Mouse (Mus musculus): ENCODE results near the gene Lima1.

Gene Lima1

GRCm38 (mm10) chr15:99772925-99773324, 102.3 kb downstream of the Lima1 start:
- ChIA-PET CTCF (interaction anchor here in 2 of 4 experiments (1.3 to 1.5 kb wide), 2 partner anchors 47 to 94 kb away, joined by 3 read pairs; partner anchors contain the start of gene Cox14 (in 1 of the 2)), POLR2A (interaction anchor here in 1 of 4 experiments (0.6 to 1.0 kb wide), 3 partner anchors 13 to 49 kb away, joined by 3 to 4 read pairs (median 3); no protein-coding TSS in a partner anchor)

- ChIA-PET POLR2A (interaction anchor here in 1 of 4 experiments (0.6 kb wide), 1 partner anchor 19 kb away, joined by 4 read pairs; no protein-coding TSS in a partner anchor), CTCF (interaction anchor here in 1 of 4 experiments (1.3 kb wide), 1 partner anchor 47 kb away, joined by 3 read pairs; the partner anchor contains the start of gene Cox14)
These were observed 102.6 kb downstream of the Lima1 start, which contains the start of gene Cers5 for GRCm38 (mm10) chr15:99772881-99772924. TSS of gene Cers5 (minus strand) at chr15:99772885.

GRCm38 (mm10) chr15:99772277-99772880, 102.9 kb downstream of the Lima1 start:
- CTCF ChIA-PET = interaction anchor here in 3 of 4 experiments (0.6 to 2.5 kb wide), 5 partner anchors 47 to 275 kb away, joined by 3 to 9 read pairs (median 3); partner anchors contain the start of gene Cox14 (in 2 of the 3)
- POLR2A ChIA-PET = interaction anchor here in 3 of 4 experiments (0.5 to 3.4 kb wide), 31 partner anchors 8 to 680 kb away, joined by 3 to 19 read pairs (median 5); partner anchors contain the start of genes Cox14 (in 2 of the 3), Gm17349 (in 1 of the 3), Gpd1 (in 1 of the 3) and Lima1 (in 1 of the 3)

GRCm38 (mm10) chr15:99771601-99772276, 103.5 kb downstream of the Lima1 start:
- ChIA-PET CTCF (interaction anchor here in 3 of 4 experiments (0.6 to 2.5 kb wide), 6 partner anchors 46 to 1108 kb away, joined by 3 to 9 read pairs (median 4); partner anchors contain the start of gene Cox14 (in 1 of the 3)), POLR2A (interaction anchor here (0.5 to 3.4 kb wide), 39 partner anchors 8 to 680 kb away, joined by 3 to 19 read pairs (median 4); partner anchors contain the start of genes Cox14 (in 2 of the 4), Gm17349 (in 1 of the 4), Gpd1 (in 1 of the 4) and Lima1 (in 1 of the 4))

GRCm38 (mm10) chr15:99771004-99771500, 104.2 kb downstream of the Lima1 start:
- ChIA-PET CTCF (interaction anchor here in 3 of 4 experiments (0.6 to 2.5 kb wide), 5 partner anchors 45 to 1107 kb away, joined by 3 to 9 read pairs (median 5); partner anchors contain the start of gene Cox14 (in 1 of the 3)), POLR2A (interaction anchor here (0.6 to 7.0 kb wide), 40 partner anchors 8 to 175 kb away, joined by 3 to 43 read pairs (median 4); partner anchors contain the start of genes Cox14 (in 2 of the 4), Gm17349 (in 1 of the 4), Gpd1 (in 1 of the 4) and Lima1 (in 1 of the 4))

GRCm38 (mm10) chr15:99768761-99769160, 106.5 kb downstream of the Lima1 start:
- ChIA-PET POLR2A (interaction anchor here in 2 of 4 experiments (0.6 to 7.0 kb wide), 8 partner anchors 10 to 357 kb away, joined by 3 to 43 read pairs (median 6); partner anchors contain the start of genes Cox14 (in 1 of the 2) and Lima1 (in 1 of the 2)), CTCF (interaction anchor here in 2 of 4 experiments (0.5 to 1.5 kb wide), 3 partner anchors 9 to 602 kb away, joined by 3 to 4 read pairs (median 4); no protein-coding TSS in a partner anchor)

- CTCF ChIA-PET = interaction anchor here in 3 of 4 experiments (0.6 to 2.3 kb wide), 4 partner anchors 11 to 136 kb away, joined by 3 to 9 read pairs (median 4); partner anchors contain the start of gene Cox14 (in 1 of the 3)
- POLR2A ChIA-PET = interaction anchor here in 2 of 4 experiments (0.6 to 7.0 kb wide), 12 partner anchors 9 to 368 kb away, joined by 3 to 43 read pairs (median 4); partner anchors contain the start of gene Cox14 (in 1 of the 2)
These were observed 107.8 kb downstream of the Lima1 start for GRCm38 (mm10) chr15:99767467-99767866.

- CTCF ChIA-PET = interaction anchor here in 2 of 4 experiments (1.2 to 1.5 kb wide), 2 partner anchors 29 kb away, joined by 3 read pairs; partner anchors contain the start of gene Cox14 (in 1 of the 2)
- POLR2A ChIA-PET = interaction anchor here in 2 of 4 experiments (0.8 to 7.0 kb wide), 4 partner anchors 13 to 17 kb away, joined by 3 to 43 read pairs (median 4); no protein-coding TSS in a partner anchor
These were observed 121.1 kb downstream of the Lima1 start for GRCm38 (mm10) chr15:99754204-99754603.

GRCm38 (mm10) chr15:99740229-99740628, 135.0 kb downstream of the Lima1 start:
- ChIA-PET CTCF (no interaction called here), POLR2A (interaction anchor here in 2 of 4 experiments (0.7 to 6.3 kb wide), 6 partner anchors 9 to 32 kb away, joined by 3 to 22 read pairs (median 4); partner anchors contain the start of gene Cox14 (in 2 of the 2))

GRCm38 (mm10) chr15:99736675-99737074, 138.6 kb downstream of the Lima1 start:
- ChIA-PET CTCF (interaction anchor here in 2 of 4 experiments (1.1 to 3.7 kb wide), 3 partner anchors 12 to 140 kb away, joined by 3 to 22 read pairs (median 4); partner anchors contain the start of gene Cox14 (in 1 of the 2)), POLR2A (interaction anchor here in 3 of 4 experiments (0.6 to 6.3 kb wide), 7 partner anchors 11 to 185 kb away, joined by 3 to 22 read pairs (median 6); partner anchors contain the start of gene Cox14 (in 2 of the 3))

- ChIA-PET POLR2A (interaction anchor here in 3 of 4 experiments (0.5 to 3.4 kb wide), 6 partner anchors 10 to 1044 kb away, joined by 3 to 15 read pairs (median 4); partner anchors contain the start of gene Cox14 (in 1 of the 3)), CTCF (interaction anchor here in 3 of 4 experiments (0.6 to 3.7 kb wide), 8 partner anchors 10 to 319 kb away, joined by 3 to 22 read pairs (median 4); partner anchors contain the start of gene Cox14 (in 2 of the 3))
These were observed 139.6 kb downstream of the Lima1 start for GRCm38 (mm10) chr15:99735631-99736030.

- CTCF ChIA-PET = interaction anchor here in 3 of 4 experiments (1.0 to 1.5 kb wide), 4 partner anchors 8 to 55 kb away, joined by 3 to 16 read pairs (median 4); partner anchors contain the start of gene Cox14 (in 2 of the 3)
These were observed 142.1 kb downstream of the Lima1 start for GRCm38 (mm10) chr15:99733186-99733585.

GRCm38 (mm10) chr15:99731678-99732077, 143.6 kb downstream of the Lima1 start:
- ChIA-PET CTCF (interaction anchor here in 2 of 4 experiments (0.6 to 1.8 kb wide), 3 partner anchors 9 to 279 kb away, joined by 3 to 4 read pairs (median 4); partner anchors contain the start of gene Gm17349 (in 1 of the 2)), POLR2A (interaction anchor here in 2 of 4 experiments (0.8 to 1.1 kb wide), 5 partner anchors 9 to 240 kb away, joined by 3 read pairs; no protein-coding TSS in a partner anchor)

More at GRCm38 (mm10) chr15:99733186-99733585, 142.1 kb downstream of the Lima1 start:
- POLR2A ChIA-PET = interaction anchor here in 3 of 4 experiments (0.5 to 3.4 kb wide), 4 partner anchors 8 to 136 kb away, joined by 3 to 15 read pairs (median 3); no protein-coding TSS in a partner anchor

GRCm38 (mm10) chr15:99731167-99731566, 144.1 kb downstream of the Lima1 start:
- POLR2A ChIA-PET = interaction anchor here in 3 of 4 experiments (0.7 to 1.1 kb wide), 7 partner anchors 9 to 1441 kb away, joined by 3 to 6 read pairs (median 3); no protein-coding TSS in a partner anchor
- CTCF ChIA-PET = interaction anchor here in 3 of 4 experiments (0.5 to 1.8 kb wide), 8 partner anchors 10 to 538 kb away, joined by 3 to 8 read pairs (median 4); partner anchors contain the start of gene Gm17349 (in 1 of the 3)

- POLR2A ChIA-PET = interaction anchor here in 3 of 4 experiments (0.5 to 2.3 kb wide), 10 partner anchors 9 to 65 kb away, joined by 3 to 9 read pairs (median 6); partner anchors contain the start of gene Gm17349 (in 1 of the 3)
- CTCF ChIA-PET = interaction anchor here (0.5 to 1.8 kb wide), 13 partner anchors 12 to 1115 kb away, joined by 3 to 7 read pairs (median 4); partner anchors contain the start of genes Gm17349 (in 1 of the 4) and Gpd1 (in 1 of the 4)
These were observed 146.0 kb downstream of the Lima1 start for GRCm38 (mm10) chr15:99729056-99729783.

Data from embryonic stem cell, embryonic (primary cell).